Mouse (Mus musculus): ENCODE data around the gene Mpp6.

The Mpp6 gene

GRCm38 (mm10) chr6:50159842-50160241, 49.8 kb downstream of the Mpp6 start:
- no peak for DNase-seq

- DNase-seq: no peak
Measured at GRCm38 (mm10) chr6:50163013-50163412, 53.0 kb downstream of the Mpp6 start.

GRCm38 (mm10) chr6:50168821-50169220, 58.8 kb downstream of the Mpp6 start:
- DNase-seq: no peak

- DNase-seq: no peak
Measured at GRCm38 (mm10) chr6:50169771-50170170, 59.7 kb downstream of the Mpp6 start.

GRCm38 (mm10) chr6:50175736-50176135, 65.7 kb downstream of the Mpp6 start:
- DNase-seq: no peak

GRCm38 (mm10) chr6:50180189-50180588, 70.1 kb downstream of the Mpp6 start:
- peak; percentile 27 for DNase-seq

GRCm38 (mm10) chr6:50187955-50188354, 77.9 kb downstream of the Mpp6 start:
- DNase-seq: no peak

GRCm38 (mm10) chr6:50189376-50189775, 79.3 kb downstream of the Mpp6 start:
- no peak for DNase-seq

- no peak for DNase-seq
Measured at GRCm38 (mm10) chr6:50191605-50192004, 81.6 kb downstream of the Mpp6 start.

- DNase-seq: no peak
Measured at GRCm38 (mm10) chr6:50192169-50192568, 82.1 kb downstream of the Mpp6 start.

- no peak for DNase-seq
Measured at GRCm38 (mm10) chr6:50192822-50193221, 82.8 kb downstream of the Mpp6 start.

GRCm38 (mm10) chr6:50193851-50194250, 83.8 kb downstream of the Mpp6 start:
- no peak for DNase-seq

GRCm38 (mm10) chr6:50204356-50204755, 94.3 kb downstream of the Mpp6 start:
- no peak for DNase-seq

- DNase-seq: no peak
Measured at GRCm38 (mm10) chr6:50205093-50205492, 95.1 kb downstream of the Mpp6 start.

GRCm38 (mm10) chr6:50214711-50215372, 104.8 kb downstream of the Mpp6 start:
- DNase-seq: no peak

- peak; percentile 14 for DNase-seq
Measured at GRCm38 (mm10) chr6:50215373-50215745, 105.3 kb downstream of the Mpp6 start.

GRCm38 (mm10) chr6:50215986-50216385, 105.9 kb downstream of the Mpp6 start:
- DNase-seq: no peak

GRCm38 (mm10) chr6:50218628-50219027, 108.6 kb downstream of the Mpp6 start:
- DNase-seq: no peak

- no peak for DNase-seq
Measured at GRCm38 (mm10) chr6:50219066-50219465, 109.0 kb downstream of the Mpp6 start.

GRCm38 (mm10) chr6:50220863-50221262, 110.8 kb downstream of the Mpp6 start:
- peak; percentile 35 for DNase-seq

- DNase-seq: no peak
Measured at GRCm38 (mm10) chr6:50222351-50222750, 112.3 kb downstream of the Mpp6 start.

GRCm38 (mm10) chr6:50222986-50223385, 112.9 kb downstream of the Mpp6 start:
- no peak for DNase-seq

- DNase-seq: no peak
Measured at GRCm38 (mm10) chr6:50223606-50224005, 113.6 kb downstream of the Mpp6 start.

GRCm38 (mm10) chr6:50225232-50225631, 115.2 kb downstream of the Mpp6 start:
- DNase-seq: no peak

- DNase-seq: peak; percentile 16
Measured at GRCm38 (mm10) chr6:50228180-50228579, 118.1 kb downstream of the Mpp6 start.
